Mouse (Mus musculus): ENCODE measurements around the gene Il20ra.

DNA sequence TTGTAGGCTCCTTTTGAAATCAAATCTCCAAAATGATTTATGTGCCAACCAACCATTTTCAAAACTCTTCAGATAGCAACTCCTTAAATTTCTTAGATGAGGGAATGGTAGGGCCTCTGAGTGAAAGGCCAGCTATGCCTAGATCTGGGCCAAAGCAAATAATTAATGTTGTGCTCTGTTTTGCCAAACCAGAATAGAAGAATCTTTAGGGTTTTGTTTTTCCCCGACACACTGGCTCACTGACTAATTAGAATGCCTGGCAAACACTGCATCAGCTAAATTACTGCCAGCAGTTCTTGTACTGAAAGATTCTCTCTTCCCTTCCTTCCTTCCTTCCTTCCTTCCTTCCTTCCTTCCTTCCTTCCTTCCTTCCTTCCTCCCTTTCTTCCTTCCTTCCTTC is 13.0 kb upstream of the Il20ra start:
- TF ChIP-seq CTCF (IDR thresholded peaks at IDR 0.05; ENCODE audit: borderline replicate concordance, control insufficient read depth, extremely low read depth, insufficient read depth, low read length, poor library complexity) (no peak), POLR2A (IDR thresholded peaks at IDR 0.05; ENCODE audit: control insufficient read depth, extremely low read depth, insufficient read depth, low read length, poor library complexity) (no peak)
